ENCODE assay signal across 8 mouse cellular contexts in the genomic region with DNA sequence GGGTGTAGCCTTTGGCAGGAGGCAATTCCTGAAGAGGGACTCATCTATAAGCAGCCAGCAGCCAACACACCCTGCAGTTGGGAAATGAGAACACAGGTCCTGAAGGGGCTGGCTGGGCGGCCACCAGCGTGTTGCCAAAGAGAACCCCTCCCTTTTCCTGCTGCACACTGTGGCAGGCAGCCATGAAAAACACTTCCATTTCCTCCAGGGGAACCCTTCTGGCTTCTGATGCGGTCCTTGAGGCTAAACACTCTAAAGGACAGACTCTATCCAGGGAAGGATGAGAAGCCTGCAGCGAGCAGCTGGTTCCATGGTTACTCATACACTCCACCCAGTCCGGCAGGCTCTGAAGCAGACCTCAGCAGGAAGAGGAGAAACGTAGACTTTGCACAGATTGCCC.
DNase-seq lines count a peak whose midpoint lies in the region; ATAC-seq lines count a peak whose summit lies in the region.

No protein-coding gene starts in this region.

- ATAC-seq in limb, embryonic 13.5 days (ENCODE audit: low FRiP score, low read depth), result peak; percentile 86

- peaks cover 19% of the 10 kb centered on the region for H3K4me1 ChIP-seq in limb, embryonic 13.5 days

- no peak overlapping the region for H3K4me2 ChIP-seq in limb, embryonic 13.5 days (replicated peaks)

- peak; percentile 6 for DNase-seq in embryo, embryonic 10.5 days (ENCODE audit: low spot score)
- DNase-seq in embryo, embryonic 9.5 days (ENCODE audit: extremely low spot score), result no peak
- DNase-seq in Muller cell, postnatal 12 days (ENCODE audit: inconsistent ontology term), result peak; percentile 60
- DNase-seq in frontal cortex, postnatal 36 days (ENCODE audit: low spot score in 2 of 2), result peak; percentile 16 to 25
- peak; percentile 87 for DNase-seq in heart, postnatal 4 days
- DNase-seq in skeletal muscle tissue, adult 2 months (ENCODE audit: low read depth, low spot score), result peak; percentile 86
- DNase-seq in T-cell, adult 2 months (ENCODE audit: low spot score), result no peak

- peak overlapping the region; percentile 55; the same call in 1 of the 2 replicates for H3K27ac ChIP-seq in limb, embryonic 13.5 days

- H3K36me3 ChIP-seq in limb, embryonic 13.5 days, result no peaks in the 10 kb centered on the region

- no peaks in the 10 kb centered on the region for H3K9me3 ChIP-seq in limb, embryonic 13.5 days

- no peaks in the 10 kb centered on the region for H3K27me3 ChIP-seq in limb, embryonic 13.5 days

- 38% methylated on average over 6 of the region's 6 CpGs for WGBS in limb, embryonic 13.5 days

- H3K4me3 ChIP-seq in limb, embryonic 13.5 days, result no peak overlapping the region

- H3K9ac ChIP-seq in limb, embryonic 13.5 days, result no peak overlapping the region; the same call in 1 of the 2 replicates

Comparison
In these comparisons a context has a peak if more than half of its experiments do, and no peak if none do; other contexts are left out.
1. DNase-seq: peak in embryo, embryonic 10.5 days (single experiment), Muller cell, postnatal 12 days (single experiment), frontal cortex, postnatal 36 days (2 of 2), heart, postnatal 4 days (single experiment) and skeletal muscle tissue, adult 2 months (single experiment); none in embryo, embryonic 9.5 days (single experiment) and T-cell, adult 2 months (single experiment).